Mouse (Mus musculus): ENCODE data around the gene Jarid2.

Jarid2 gene

GRCm38 (mm10) chr13:44728145-44728880 lies 961 bp upstream of the Jarid2 start:
- no peak for DNase-seq (ENCODE audit: low read depth, low spot score)

GRCm38 (mm10) chr13:44730146-44730864 lies 1.0 kb downstream of the Jarid2 start:
- DNase-seq (ENCODE audit: low read depth, low spot score), result peak; percentile 99

DNA sequence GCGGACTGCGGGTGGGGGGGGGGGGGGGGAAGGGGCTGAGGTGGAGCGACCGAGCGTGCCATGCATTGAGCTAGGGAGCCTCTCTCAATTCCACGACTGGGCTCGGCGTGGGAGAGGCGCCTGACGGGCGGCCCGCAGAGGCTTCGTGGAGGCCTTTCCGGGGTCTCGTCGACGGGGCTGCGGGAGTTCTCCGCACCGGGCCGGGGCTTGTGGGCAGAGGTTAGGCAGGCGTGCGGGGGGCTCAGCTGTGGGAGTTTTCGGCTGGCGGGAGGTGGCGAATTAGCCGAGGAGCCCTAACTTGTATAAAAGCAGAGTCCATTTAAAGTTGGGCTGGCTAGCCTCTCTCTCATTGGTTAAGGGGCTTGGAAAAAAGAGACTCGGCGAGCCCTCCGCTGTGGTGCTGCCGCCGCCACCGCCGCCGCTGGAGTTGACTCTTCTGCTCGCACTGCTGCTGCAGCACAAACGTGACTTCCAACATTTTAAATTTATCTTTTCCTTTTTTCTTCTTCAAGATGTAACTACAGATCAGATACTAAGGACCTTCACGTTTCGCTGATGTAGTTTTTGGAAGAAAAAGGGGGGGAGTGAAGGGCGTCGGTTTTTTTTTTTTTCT lies 1.8 kb downstream of the Jarid2 start:
- peak; percentile 83 for DNase-seq (ENCODE audit: low read depth, low spot score)

DNA sequence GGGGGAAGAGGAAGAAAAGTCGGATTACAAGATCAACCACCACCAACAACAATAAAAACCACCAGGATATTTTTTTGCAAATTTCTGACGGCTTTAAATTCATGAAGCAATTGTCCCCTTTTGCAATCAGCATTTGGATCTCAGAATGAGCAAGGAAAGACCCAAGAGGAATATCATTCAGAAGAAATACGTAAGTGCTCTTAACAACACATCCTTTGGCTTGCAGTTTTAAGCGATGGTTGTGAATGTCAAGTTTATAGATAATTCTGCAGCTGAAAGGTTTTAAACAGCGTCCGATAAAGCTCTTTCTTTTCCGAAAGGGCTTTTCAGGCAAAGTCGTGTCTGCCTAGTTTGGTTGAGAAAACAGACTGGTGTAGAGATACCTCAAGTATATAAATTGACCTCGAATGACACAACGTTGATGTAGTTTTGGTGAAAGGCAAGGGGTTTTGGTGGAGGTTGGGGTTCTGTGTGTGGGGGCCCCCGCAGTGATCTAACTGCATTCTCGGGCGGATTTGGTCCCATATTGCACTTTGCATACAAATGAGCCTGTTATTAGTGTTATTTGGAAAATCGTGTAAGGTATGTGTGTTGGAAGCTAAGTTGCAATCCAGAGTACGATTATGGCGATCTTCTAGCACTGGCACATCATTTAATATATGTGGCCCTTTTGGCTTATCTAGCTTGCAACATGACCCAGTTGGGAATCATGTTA lies 2.6 kb downstream of the Jarid2 start:
- no peak for DNase-seq (ENCODE audit: low read depth, low spot score)

GRCm38 (mm10) chr13:44732442-44732974 lies 3.2 kb downstream of the Jarid2 start:
- DNase-seq (ENCODE audit: low read depth, low spot score), result no peak

DNA sequence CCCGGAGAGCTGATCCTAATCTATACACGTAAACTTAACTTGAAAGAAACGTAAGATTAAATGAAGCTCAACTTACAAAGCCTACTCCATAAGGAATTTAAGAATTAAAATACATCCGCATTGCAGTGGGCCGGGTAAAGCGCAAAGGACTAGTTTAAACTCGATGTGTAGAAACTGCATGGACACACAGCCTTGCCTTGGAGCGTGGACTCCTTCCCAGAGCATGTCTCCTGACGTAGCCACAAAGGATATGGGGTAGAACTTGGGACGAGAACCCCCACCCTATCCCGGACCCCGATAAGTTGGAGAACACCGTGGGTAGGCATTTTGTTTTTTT lies 3.7 kb downstream of the Jarid2 start:
- no peak for DNase-seq (ENCODE audit: low read depth, low spot score)

DNA sequence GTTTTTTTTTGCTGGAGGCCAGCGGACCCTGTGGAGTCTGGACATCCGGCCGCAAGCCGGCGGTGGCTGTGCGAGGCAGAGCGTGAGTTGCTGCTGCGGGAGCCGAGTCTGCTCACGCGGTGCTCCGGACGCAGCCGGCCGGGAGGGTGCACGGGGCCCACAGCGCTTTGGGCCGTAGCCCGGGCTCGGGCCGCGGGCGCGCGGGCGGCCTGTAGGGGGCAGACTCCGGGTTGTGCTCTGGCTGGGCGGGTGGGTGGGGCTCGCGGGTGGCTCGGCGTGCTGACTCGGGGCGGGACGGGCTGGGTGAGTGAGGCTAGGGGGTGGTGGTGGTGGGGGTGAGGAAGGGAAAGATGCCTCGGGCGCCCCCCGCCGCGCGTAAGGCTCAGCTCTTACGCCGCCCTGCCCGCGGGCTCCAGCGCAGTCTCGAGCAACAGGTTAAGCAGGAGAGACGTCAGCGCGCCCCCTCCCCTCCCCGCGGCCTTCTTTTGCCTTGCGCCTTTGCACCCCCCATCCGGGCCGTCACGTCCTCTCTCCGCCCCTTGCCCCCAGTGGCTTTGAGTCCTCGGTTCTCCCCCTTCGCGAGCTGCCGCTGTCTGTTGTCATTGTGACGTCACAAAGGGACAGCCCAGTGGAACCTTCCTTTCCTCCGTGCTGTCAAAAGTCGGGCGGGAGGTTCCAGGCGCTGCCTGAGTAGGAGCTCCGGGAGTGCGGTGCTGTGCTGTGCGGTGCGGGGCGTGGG lies 4.3 kb downstream of the Jarid2 start:
- peak; percentile 64 for DNase-seq (ENCODE audit: low read depth, low spot score)

DNA sequence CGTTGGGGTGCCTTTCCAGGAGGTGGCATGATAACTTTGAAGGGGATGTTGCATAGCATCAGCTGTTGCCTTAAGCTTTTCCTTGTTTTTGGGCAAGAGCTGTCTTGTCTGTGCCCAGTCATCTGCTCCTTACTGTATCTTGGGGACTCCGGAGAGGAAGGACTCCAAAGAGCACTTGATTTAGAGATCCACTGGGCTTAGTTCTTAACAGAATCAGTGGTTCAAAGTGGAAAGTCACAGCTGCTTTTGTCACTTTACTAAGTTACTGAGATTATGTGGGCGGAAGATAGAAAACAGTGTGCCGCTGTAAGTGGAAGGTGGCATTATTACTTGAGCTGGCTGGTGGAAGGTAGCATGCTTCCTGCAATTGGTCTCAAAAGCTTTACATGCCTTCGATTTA lies 5.2 kb downstream of the Jarid2 start:
- no peak for DNase-seq (ENCODE audit: low read depth, low spot score)

GRCm38 (mm10) chr13:44735088-44735690 lies 5.9 kb downstream of the Jarid2 start:
- no peak for DNase-seq (ENCODE audit: low read depth, low spot score)

GRCm38 (mm10) chr13:44737297-44737696 lies 8.0 kb downstream of the Jarid2 start:
- DNase-seq (ENCODE audit: low read depth, low spot score), result no peak

- DNase-seq (ENCODE audit: low read depth, low spot score), result no peak
Observed at GRCm38 (mm10) chr13:44751780-44752179, 22.5 kb downstream of the Jarid2 start.

GRCm38 (mm10) chr13:44753206-44753605 lies 23.9 kb downstream of the Jarid2 start:
- DNase-seq (ENCODE audit: low read depth, low spot score), result no peak

GRCm38 (mm10) chr13:44755434-44755833 lies 26.2 kb downstream of the Jarid2 start:
- no peak for DNase-seq (ENCODE audit: low read depth, low spot score)

DNA sequence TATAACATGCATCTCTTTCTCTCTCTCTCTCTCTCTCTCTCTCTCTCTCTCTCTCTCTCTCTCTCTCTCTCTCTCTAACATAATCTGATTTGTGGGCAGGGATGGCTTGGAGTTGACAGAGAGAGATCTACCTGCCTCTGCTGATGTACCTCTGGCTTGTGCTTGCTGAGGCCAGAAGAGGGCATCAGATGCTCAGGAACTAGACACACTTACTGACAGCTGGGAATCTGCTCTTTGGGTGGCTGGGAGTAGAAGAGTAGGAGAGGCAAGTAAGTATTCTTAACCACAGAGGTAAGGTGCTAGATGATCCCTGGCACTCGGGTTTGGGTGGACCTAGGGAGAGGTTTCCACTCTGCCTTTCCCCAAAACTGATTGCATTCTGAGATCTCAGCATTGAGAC lies 29.5 kb downstream of the Jarid2 start:
- DNase-seq (ENCODE audit: low read depth, low spot score), result no peak

- DNase-seq (ENCODE audit: low read depth, low spot score), result no peak
Observed at GRCm38 (mm10) chr13:44760761-44761160, 31.5 kb downstream of the Jarid2 start.

GRCm38 (mm10) chr13:44763068-44763467 lies 33.8 kb downstream of the Jarid2 start:
- no peak for DNase-seq (ENCODE audit: low read depth, low spot score)

GRCm38 (mm10) chr13:44767751-44768150 lies 38.5 kb downstream of the Jarid2 start:
- no peak for DNase-seq (ENCODE audit: low read depth, low spot score)

DNA sequence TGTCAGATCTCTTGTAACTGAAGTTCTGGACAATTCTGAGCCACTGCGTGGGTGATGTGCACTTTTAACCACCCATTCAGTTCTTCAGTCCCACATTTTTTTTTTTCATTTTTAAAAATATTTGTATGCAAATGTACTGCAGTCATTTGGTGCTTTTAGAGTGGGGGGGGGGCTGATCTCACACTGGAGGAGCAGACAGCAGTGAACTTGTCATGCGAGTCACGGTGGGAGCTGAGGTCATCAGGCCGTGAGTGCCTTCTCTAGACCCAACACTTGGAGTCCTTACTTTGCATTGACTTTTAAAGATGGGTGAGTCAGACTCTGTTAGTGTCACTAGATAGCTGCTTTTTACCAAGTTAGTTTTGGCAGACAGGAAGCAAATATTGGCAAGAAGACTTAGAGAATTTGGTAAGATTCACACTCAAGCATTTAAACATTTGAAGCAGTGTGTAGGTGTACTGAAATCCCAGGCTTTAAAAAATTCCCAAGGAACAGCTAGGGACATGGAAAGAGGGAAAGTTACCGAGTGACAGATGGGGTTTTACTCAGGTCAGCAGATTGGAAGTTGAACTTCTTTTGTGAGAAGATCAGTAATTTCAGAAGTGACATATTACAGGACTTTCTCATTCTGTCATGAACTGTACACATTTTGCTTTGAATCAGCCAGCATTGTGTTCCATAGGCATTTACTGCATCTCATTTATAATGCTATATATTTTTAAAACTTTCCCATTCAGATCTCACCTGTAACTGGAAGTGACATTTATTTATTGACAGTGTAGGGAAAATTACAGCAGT lies 41.7 kb downstream of the Jarid2 start:
- DNase-seq (ENCODE audit: low read depth, low spot score), result no peak

DNA sequence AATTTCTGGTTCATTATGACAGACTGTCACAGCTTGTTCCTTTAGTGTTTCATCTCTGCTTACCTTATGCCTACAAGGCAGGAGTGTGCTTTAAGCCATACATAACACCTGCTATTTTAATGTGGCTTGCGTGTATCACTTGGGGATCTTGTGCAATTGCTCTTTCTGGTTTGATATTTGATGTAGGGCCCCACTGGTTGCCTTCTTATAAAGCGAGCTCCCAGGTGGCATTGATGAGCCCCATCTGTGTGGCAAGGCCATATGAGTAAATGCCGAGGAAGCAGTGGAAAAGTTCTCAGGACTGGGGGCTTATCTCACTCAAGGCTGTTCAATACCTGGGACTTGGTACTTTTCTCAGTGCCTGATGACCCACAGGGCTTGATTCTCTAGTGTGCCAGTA lies 43.5 kb downstream of the Jarid2 start:
- DNase-seq (ENCODE audit: low read depth, low spot score), result no peak

DNA sequence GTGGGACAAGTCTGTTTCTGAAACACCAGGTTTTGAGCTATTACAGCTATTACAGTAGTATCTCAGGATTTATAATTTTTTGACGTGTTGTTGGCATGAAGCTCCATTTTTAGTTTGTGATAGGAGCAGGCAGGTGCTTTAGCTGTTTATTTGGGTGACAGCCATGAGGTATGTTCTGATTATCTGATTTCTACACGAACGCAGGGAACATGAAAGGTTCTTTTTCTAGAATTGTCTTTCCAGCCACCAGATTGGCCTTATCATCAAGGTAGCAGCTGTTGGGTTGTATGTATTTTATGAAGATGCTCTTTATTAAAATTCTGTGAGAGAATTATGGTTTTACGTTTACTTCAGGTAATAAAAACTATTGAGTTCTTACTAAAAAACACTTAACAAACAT lies 45.1 kb downstream of the Jarid2 start:
- no peak for DNase-seq (ENCODE audit: low read depth, low spot score)

Data from forelimb bud, embryonic 11.5 days (tissue).